Mouse (Mus musculus) 3T3-L1 (cell line): ENCODE measurements around the gene Zfp688.
"Not testable (repeated sequence)": the region's sequence is repeated elsewhere in the genome, so short reads cannot be mapped to it uniquely, and the experiment has no call there.

Experiments
- DNase-seq: peaks from one replicate; pipeline ENCODE4 v3.0.0-alpha.2; 2015; ENCODE audit warnings: low read depth, low spot score

Gene Zfp688

DNA sequence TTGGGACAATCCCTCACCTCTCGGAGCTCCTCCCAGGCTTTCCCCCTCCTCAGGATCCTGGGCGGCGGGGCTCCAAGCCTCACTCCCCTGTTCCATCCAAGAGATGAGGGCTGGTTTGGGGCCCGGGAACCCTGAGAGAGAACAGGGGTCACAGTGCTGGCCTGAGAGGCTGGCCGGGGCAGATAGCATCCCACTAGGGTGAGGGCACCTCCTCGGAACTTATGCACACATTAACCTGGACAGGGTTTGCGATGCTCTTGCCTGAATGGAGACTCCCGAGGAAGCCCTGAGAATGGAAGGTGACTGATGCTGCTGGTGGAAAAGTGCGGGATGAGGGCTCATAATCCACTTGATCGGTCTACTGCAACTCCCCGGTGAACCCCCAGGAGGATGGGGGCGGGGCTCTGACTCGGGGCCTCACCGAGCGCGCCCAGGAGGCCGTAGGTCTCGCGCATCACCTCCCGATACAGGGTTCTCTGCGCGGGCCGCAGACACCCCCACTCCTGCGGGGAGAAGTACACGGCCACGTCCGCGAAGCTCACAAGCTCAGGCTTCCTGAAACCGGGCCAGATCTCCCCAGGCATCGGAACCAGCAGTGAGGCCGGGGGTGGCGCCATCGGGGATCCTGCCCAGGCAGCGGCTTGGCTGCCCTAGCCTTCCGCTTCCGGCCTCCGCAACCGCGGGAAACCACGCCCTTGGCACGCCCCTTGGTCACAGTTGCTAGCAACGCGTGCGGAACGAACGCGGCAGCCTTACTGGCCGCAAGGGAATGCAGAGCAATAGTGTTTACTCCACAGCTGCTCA is at the start of gene Zfp688:
Gene Zfp688, minus strand, starts transcription at position 681 of the 804 bp plus-strand sequence.
- peak; percentile 88 for DNase-seq

DNA sequence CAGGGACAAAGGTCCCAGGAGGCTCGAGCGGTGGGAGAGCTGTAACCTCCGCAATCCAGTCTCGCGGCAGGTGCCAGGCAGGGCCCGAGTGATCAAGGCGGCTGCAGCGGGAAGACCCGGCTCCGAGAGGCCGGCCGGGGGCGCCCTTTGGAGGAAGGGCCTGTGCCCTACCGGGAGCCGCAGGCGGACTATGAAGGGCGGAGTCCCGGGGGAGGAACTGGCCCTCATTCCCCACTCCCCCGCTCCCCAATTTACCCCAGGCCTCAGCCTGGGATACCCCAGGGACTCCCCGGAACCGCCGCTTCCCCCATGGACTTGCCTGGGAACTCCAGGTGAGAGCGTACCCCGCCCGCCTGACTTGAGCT is 49.8 kb upstream of the Zfp688 start:
- no peak for DNase-seq

- peak; percentile 98 for DNase-seq
These were observed 49.1 kb upstream of the Zfp688 start for GRCm38 (mm10) chr7:127470743-127471645.

DNA sequence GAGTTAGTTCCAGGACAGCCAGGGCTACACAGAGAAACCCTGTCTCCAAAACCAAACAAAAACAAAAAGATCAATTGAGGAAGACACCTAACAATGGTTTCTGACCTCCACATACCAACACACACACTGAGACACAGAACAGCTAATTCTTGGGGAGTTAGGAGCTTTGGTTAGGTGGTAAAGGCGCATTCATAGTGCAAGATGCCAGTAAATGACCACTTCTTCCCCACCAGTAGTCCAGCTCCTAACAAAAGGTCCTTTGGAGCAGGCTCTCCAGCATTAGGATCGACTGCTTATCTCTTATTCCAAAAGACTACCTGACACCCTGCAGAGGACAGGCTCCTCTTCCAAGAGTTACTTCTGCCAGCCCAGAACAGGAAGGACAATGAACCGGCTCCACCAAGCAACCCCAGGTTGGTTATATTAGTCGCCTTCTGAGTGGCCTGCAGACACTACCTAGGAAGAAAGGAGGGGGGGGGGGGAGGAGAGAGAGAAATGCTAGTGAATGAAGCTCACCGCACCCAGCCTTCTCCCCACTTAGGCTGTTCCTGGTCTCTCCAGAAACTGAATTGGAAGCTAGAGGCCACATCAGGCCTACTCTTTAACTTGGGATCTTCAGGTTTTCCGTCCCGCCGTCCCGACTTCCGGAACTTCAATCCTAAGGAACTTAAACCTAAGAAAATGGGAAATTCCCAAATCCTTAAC is 48.3 kb upstream of the Zfp688 start:
- DNase-seq, result no peak

GRCm38 (mm10) chr7:127466606-127467005 is 44.7 kb upstream of the Zfp688 start:
- DNase-seq, result no peak

- not testable (repeated sequence) for DNase-seq
These were observed 43.8 kb upstream of the Zfp688 start for GRCm38 (mm10) chr7:127465670-127466069.

- no peak for DNase-seq
These were observed 43.3 kb upstream of the Zfp688 start for GRCm38 (mm10) chr7:127465191-127465590.

- DNase-seq, result not testable (repeated sequence)
These were observed 37.4 kb upstream of the Zfp688 start, which contains the start of gene Prr14 for GRCm38 (mm10) chr7:127459311-127459710. Prr14 (plus strand) TSS chr7:127459611.

GRCm38 (mm10) chr7:127458371-127459122 is 36.7 kb upstream of the Zfp688 start:
- not testable (repeated sequence) for DNase-seq

DNA sequence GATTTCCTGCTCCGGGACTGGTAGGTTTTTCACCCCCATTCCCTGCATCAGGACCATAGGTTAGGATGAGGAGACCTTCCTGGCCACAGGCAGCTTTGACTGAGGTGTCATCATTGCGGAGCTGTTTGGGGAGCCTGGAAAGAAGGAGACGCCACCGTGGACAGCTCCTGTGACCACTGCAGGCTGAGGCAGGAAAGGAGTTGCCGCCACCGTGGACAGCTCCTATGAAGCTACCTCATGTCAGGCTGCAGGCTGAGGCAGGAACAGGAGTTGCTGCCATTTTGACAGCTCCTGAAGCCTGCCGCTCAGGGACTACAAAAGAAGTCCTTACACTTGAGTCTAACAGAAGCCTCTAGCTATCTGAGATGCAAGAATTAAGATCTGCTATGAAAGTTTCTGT is 33.0 kb upstream of the Zfp688 start:
- DNase-seq, result no peak

DNA sequence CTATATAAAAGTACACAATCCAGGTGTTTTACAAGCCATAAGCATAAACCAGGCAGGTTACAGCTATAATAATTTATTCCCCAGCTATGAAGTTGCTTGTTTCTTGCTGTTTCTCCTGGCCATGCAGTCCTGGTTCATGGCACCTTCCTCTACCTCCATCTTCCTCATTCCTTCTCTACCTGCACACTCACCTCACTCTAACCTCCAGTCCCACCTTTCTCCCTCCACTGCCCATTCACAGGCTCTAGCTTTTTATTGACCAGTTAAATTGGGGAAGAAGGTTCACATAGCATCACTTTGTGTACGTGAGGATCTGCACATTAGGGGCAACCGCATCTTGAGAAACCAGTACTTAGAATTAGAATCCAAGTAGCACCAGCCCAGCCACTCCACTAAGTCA is 31.2 kb upstream of the Zfp688 start:
- DNase-seq, result no peak

DNA sequence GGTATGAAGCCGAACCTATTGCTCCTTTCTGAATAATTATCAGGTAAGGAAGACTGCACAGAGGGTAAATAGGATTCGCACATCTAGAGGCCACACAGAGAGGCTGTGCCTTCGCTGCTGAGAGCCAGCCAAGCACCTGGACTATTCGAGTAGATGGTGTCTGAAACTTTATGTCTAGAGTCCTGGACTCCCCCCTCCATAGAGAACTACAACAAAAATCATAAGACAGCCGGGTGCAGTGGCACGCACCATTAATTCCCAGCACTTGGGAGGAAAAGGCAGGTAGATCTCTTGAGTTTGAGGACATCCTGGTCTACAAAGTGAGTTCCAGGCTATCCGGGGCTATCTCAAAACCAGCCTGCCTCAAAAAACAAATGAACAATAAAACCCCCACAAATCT is 28.1 kb upstream of the Zfp688 start:
- DNase-seq, result no peak

DNA sequence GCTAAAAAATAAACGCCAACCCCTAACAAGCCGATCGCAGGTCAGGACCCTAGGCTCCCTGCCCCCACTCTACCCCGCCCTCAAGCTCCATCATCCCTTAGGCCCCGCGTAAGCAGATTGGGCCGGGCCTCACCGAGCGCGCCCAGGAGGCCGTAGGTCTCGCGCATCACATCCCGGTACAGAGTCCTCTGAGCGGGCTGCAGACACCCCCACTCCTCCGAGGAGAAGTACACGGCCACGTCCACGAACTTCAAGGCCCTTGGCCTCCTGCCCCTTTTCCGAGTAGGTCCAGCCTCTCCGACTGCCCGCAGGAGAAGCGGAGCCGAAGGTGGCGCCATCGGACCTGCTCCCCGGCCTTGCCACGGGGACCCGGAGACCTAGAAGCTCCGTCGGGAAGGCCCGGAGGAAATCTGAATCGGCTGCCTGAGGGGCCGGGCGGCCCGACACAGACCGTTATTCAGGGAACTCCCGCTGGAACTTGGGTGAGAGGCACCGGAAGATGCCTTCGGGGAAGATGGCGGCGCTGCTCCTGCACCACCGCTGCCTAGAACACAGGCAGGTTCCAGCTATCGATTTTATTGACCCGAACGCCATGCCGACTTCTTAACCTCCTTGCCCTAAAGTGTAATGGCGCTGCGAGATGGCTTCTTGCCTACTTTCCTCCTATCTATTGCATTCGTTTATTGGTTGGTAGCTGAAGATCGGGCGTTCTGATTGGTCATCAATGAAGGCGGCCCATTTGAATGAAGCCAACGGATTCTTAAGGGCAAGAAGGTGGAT is 26.8 kb upstream of the Zfp688 start, which contains the start of gene Zfp689:
Gene Zfp689, minus strand, starts transcription at position 638 of the 780 bp plus-strand sequence.
- DNase-seq, result peak; percentile 98

GRCm38 (mm10) chr7:127443976-127444375 is 22.1 kb upstream of the Zfp688 start:
- no peak for DNase-seq

- DNase-seq, result peak; percentile 11
These were observed 15.9 kb upstream of the Zfp688 start for GRCm38 (mm10) chr7:127437724-127438123.

DNA sequence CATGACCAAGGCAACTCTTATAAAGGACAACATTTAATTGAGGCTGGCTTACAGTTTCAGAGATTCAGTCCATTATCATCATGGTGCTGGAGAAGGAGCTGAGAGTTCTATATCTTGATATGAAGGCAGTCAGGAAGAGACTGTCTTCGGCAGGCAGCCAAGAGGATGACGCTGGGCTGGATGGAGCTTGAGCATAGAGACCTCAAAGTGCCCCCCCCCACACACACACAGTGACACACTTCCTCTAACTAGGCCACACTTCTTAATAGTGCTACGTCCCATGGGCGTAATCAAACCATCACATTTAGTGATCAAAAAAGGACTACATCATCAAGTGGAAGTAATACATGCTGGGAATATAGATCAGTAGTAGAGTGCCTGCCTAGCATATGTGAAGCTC is 13.3 kb upstream of the Zfp688 start:
- DNase-seq, result no peak

- no peak for DNase-seq
These were observed 4.5 kb upstream of the Zfp688 start for GRCm38 (mm10) chr7:127426354-127426753.

DNA sequence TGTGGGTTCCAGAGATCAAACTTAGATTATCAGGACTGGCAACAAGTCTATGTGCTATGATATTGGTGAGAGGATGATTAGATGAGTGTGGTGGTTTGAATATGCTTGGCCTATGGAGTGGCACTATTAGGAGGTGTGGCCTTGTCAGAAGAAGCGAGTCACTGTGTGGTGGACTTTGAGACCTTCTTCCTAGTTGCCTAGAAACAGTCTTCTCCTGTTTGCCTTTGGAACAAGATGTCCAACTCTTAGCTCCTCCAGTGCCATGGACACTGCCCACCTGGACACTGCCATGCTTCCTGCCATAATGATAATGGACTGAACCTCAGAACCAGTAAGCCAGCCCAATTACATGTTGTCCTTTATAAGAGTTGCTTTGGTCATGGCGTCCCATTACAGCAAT is 4.0 kb upstream of the Zfp688 start:
- no peak for DNase-seq

DNA sequence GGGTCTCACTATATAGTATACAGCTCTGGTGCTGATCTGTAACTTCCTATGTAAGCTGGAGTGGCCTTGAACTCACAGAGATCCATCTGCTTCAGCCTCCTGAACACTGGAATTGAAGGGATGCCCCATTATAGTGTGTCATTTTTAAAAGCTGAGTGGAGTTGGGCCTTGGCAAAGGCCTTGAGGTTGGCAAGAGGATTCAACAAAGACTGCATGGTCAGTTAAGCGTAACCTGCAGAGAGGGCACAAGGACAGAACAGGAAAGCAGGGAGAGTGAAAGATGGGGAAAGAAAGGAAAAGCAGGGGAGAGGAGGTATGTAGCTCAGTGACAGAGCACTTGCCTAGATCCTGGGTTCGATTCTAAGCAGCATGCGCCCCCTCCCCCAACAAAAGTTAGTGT is 3.4 kb upstream of the Zfp688 start:
- no peak for DNase-seq

DNA sequence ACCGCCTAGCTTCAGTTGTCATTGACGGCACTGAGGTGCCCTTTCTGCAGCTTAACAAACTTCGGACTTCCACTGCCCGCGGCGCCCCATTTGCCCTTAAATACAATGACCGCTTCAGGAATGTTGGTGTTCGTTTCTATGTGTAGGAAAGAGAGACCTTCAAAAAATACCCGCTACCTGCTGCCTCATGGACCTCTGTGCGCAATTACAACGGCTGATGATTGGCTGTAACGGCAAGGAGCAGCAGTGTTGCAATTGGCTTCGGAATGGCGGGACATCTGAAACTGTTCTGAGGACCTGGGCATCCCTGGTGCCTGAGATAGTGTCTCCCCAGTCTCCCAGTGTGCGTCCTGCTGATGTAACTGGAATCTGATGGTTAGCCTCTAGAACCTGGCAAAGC is 379 bp upstream of the Zfp688 start:
- DNase-seq, result peak; percentile 37
